Mouse (Mus musculus): ENCODE measurements around the gene Lce1f. TPM values are rescaled to one million over a fixed set of nuclear protein-coding genes. Genes with fewer than 3 reads are reported as not detected.

Lce1f gene
- polyA plus RNA-seq, 1 experiment from 2014 or later: not detected

- H3K27me3 ChIP-seq: no peaks in the 10 kb centered on the region
- H3K4me3 ChIP-seq (replicated peaks): no peak within 1 kb of the TSS
- no peak within 1 kb of the TSS for H3K9ac ChIP-seq (replicated peaks)
- H3K27ac ChIP-seq: no peak within 1 kb of the TSS
- H3K36me3 ChIP-seq: no peaks in the 10 kb centered on the region
- ATAC-seq: no peak
- H3K4me2 ChIP-seq (replicated peaks): no peak within 1 kb of the TSS
- no peaks in the 10 kb centered on the region for H3K9me3 ChIP-seq
- no peaks in the 10 kb centered on the region for H3K4me1 ChIP-seq (replicated peaks)
Measured at GRCm38 (mm10) chr3:92670215-92670614, 49.9 kb downstream of the Lce1f start, which contains the start of gene Lce1a2. Gene Lce1a2 (minus strand): TSS chr3:92670315.

Other genes with a start within 250 kb of the Lce1f start
- not detected in 2 replicates for gene Sprr1a, start 234.5 kb downstream of the Lce1f start, polyA plus RNA-seq (2015; fragmentation: Nextera tagmentation; extraction: Ambion mirVana)
- gene Sprr4, start 219.9 kb downstream of the Lce1f start, polyA plus RNA-seq (2015; fragmentation: Nextera tagmentation; extraction: Ambion mirVana): not detected in 2 replicates
- not detected in 2 replicates for gene 2310046K23Rik, start 185.8 kb downstream of the Lce1f start, polyA plus RNA-seq (2015; fragmentation: Nextera tagmentation; extraction: Ambion mirVana)
- not detected in 2 replicates for gene Ivl, start 146.6 kb downstream of the Lce1f start, polyA plus RNA-seq (2015; fragmentation: Nextera tagmentation; extraction: Ambion mirVana)
- not detected in 2 replicates for gene Smcp, start 131.4 kb downstream of the Lce1f start, polyA plus RNA-seq (2015; fragmentation: Nextera tagmentation; extraction: Ambion mirVana)
- not detected in 2 replicates for gene 2210017I01Rik, start 112.9 kb downstream of the Lce1f start, polyA plus RNA-seq (2015; fragmentation: Nextera tagmentation; extraction: Ambion mirVana)
- not detected in 2 replicates for gene Lce6a, start 98.7 kb downstream of the Lce1f start, polyA plus RNA-seq (2015; fragmentation: Nextera tagmentation; extraction: Ambion mirVana)
- gene Lce1a1, start 72.0 kb downstream of the Lce1f start, polyA plus RNA-seq (2015; fragmentation: Nextera tagmentation; extraction: Ambion mirVana): not detected in 2 replicates
- gene Lce1b, start 63.4 kb downstream of the Lce1f start, polyA plus RNA-seq (2015; fragmentation: Nextera tagmentation; extraction: Ambion mirVana): not detected in 2 replicates
- gene Lce1a2, start 50.0 kb downstream of the Lce1f start, polyA plus RNA-seq (2015; fragmentation: Nextera tagmentation; extraction: Ambion mirVana): not detected in 2 replicates
- not detected in 2 replicates for gene Lce1c, start 41.1 kb downstream of the Lce1f start, polyA plus RNA-seq (2015; fragmentation: Nextera tagmentation; extraction: Ambion mirVana)
- not detected in 2 replicates for gene Lce1d, start 33.1 kb downstream of the Lce1f start, polyA plus RNA-seq (2015; fragmentation: Nextera tagmentation; extraction: Ambion mirVana)
- gene Lce1e, start 11.3 kb downstream of the Lce1f start, polyA plus RNA-seq (2015; fragmentation: Nextera tagmentation; extraction: Ambion mirVana): not detected in 2 replicates
- gene Gm38119, start 18.7 kb upstream of the Lce1f start, polyA plus RNA-seq (2015; fragmentation: Nextera tagmentation; extraction: Ambion mirVana): not detected in 2 replicates
- gene Lce1g, start 32.0 kb upstream of the Lce1f start, polyA plus RNA-seq (2015; fragmentation: Nextera tagmentation; extraction: Ambion mirVana): not detected in 2 replicates
- gene Lce1h, start 44.7 kb upstream of the Lce1f start, polyA plus RNA-seq (2015; fragmentation: Nextera tagmentation; extraction: Ambion mirVana): not detected in 2 replicates
- gene Lce1i, start 58.5 kb upstream of the Lce1f start, polyA plus RNA-seq (2015; fragmentation: Nextera tagmentation; extraction: Ambion mirVana): not detected in 2 replicates
- gene Lce1j, start 70.2 kb upstream of the Lce1f start, polyA plus RNA-seq (2015; fragmentation: Nextera tagmentation; extraction: Ambion mirVana): not detected in 2 replicates
- gene Lce1k, start 87.5 kb upstream of the Lce1f start, polyA plus RNA-seq (2015; fragmentation: Nextera tagmentation; extraction: Ambion mirVana): not detected in 2 replicates
- gene Kprp, start 106.9 kb upstream of the Lce1f start, polyA plus RNA-seq (2015; fragmentation: Nextera tagmentation; extraction: Ambion mirVana): not detected in 2 replicates
- gene Lce1l, start 130.9 kb upstream of the Lce1f start, polyA plus RNA-seq (2015; fragmentation: Nextera tagmentation; extraction: Ambion mirVana): not detected in 2 replicates
- gene 2310050C09Rik, start 149.9 kb upstream of the Lce1f start, polyA plus RNA-seq (2015; fragmentation: Nextera tagmentation; extraction: Ambion mirVana): not detected in 2 replicates
- not detected in 2 replicates for gene Lce3a, start 205.9 kb upstream of the Lce1f start, polyA plus RNA-seq (2015; fragmentation: Nextera tagmentation; extraction: Ambion mirVana)
- gene Lce3b, start 212.6 kb upstream of the Lce1f start, polyA plus RNA-seq (2015; fragmentation: Nextera tagmentation; extraction: Ambion mirVana): not detected in 2 replicates
- not detected in 2 replicates for gene Lce3c, start 224.1 kb upstream of the Lce1f start, polyA plus RNA-seq (2015; fragmentation: Nextera tagmentation; extraction: Ambion mirVana)
- not detected in 2 replicates for gene Lce3d, start 237.0 kb upstream of the Lce1f start, polyA plus RNA-seq (2015; fragmentation: Nextera tagmentation; extraction: Ambion mirVana)
- gene Lce3e, start 246.7 kb upstream of the Lce1f start, polyA plus RNA-seq (2015; fragmentation: Nextera tagmentation; extraction: Ambion mirVana): not detected in 2 replicates